Mouse (Mus musculus) kidney, embryonic 15.5 days (tissue): Measurements from ENCODE around the gene Tmed2. TPM values are rescaled to one million over a fixed set of nuclear protein-coding genes. Genes with fewer than 3 reads are reported as not detected.
"Not testable (repeated sequence)": the region's sequence is repeated elsewhere in the genome, so short reads cannot be mapped to it uniquely, and the experiment has no call there.

Source experiments
- ATAC-seq: fragments of 200-750 bp; cut with Nextera tagmentation; replicated peaks from 2 replicates; pipeline ENCODE4 v1.8.0; 2017; ENCODE audit warnings: moderate TSS enrichment; ENCODE audit not compliant: low FRiP score
- H3K27ac ChIP-seq: fragments of 300-500 bp; sonication (generic); 2 replicates; pipeline ENCODE4 v1.5.1; 2015; ENCODE audit warnings: mild to moderate bottlenecking, inconsistent platforms
- H3K27me3 ChIP-seq: fragments of 300-500 bp; sonication (generic); 2 replicates; pipeline ENCODE4 v1.6.1; 2015; ENCODE audit warnings: inconsistent platforms
- H3K36me3 ChIP-seq: fragments of 300-500 bp; sonication (generic); 2 replicates; pipeline ENCODE4 v1.6.1; 2015; ENCODE audit warnings: inconsistent platforms
- H3K4me1 ChIP-seq: fragments of 300-500 bp; sonication (generic); 2 replicates; pipeline ENCODE4 v1.6.1; 2015; ENCODE audit warnings: inconsistent platforms
- H3K4me2 ChIP-seq: fragments of 300-500 bp; sonication (generic); 2 replicates; pipeline ENCODE4 v1.6.1; 2015; ENCODE audit warnings: moderate library complexity, mild to moderate bottlenecking, inconsistent platforms
- H3K4me3 ChIP-seq: fragments of 300-500 bp; sonication (generic); replicated peaks from 2 replicates; pipeline ENCODE4 v1.5.1; 2015; ENCODE audit warnings: mild to moderate bottlenecking, inconsistent platforms
- H3K9ac ChIP-seq: fragments of 300-500 bp; sonication (generic); 2 replicates; pipeline ENCODE4 v1.6.1; 2015; ENCODE audit warnings: mild to moderate bottlenecking, inconsistent platforms
- H3K9me3 ChIP-seq: fragments of 300-500 bp; sonication (generic); replicated peaks from 2 replicates; pipeline ENCODE4 v1.6.1; 2016; ENCODE audit warnings: inconsistent platforms
- WGBS: fragments of 180-500 bp; shearing (Covaris S2); methylation state at CpG from one replicate; pipeline ENCODE4 v1.1.7; 2015; ENCODE audit warnings: mixed read lengths; 5-methylcytosine and 5-hydroxymethylcytosine counted together
- polyA plus RNA-seq: library from polyadenylated mRNA; unstranded; fragments of >200 nt; fragmentation: Nextera tagmentation; extraction: Ambion mirVana; gene quantifications from 2 replicates; pipeline ENCODE4 v1.2.1, GENCODE M21; 2015

Tmed2 gene
- polyA plus RNA-seq, 1 experiment from 2014 or later = 519 TPM

GRCm38 (mm10) chr5:124550737-124551136 is 10.2 kb downstream of the Tmed2 start:
- WGBS = 82% methylated on average over 4 of the region's 4 CpGs
- H3K4me3 ChIP-seq, H3K9ac ChIP-seq, H3K4me2 ChIP-seq, H3K27me3 ChIP-seq, H3K27ac ChIP-seq, H3K9me3 ChIP-seq, ATAC-seq: not testable (repeated sequence)
- peaks cover 52% of the 10 kb centered on the region for H3K36me3 ChIP-seq
- H3K4me1 ChIP-seq = peaks cover 14% of the 10 kb centered on the region

GRCm38 (mm10) chr5:124551349-124552093 is 11.0 kb downstream of the Tmed2 start:
- H3K4me1 ChIP-seq = peaks cover 14% of the 10 kb centered on the region
- H3K36me3 ChIP-seq = peaks cover 52% of the 10 kb centered on the region
- peak overlapping the region; percentile 77 for H3K4me2 ChIP-seq
- peak overlapping the region; percentile 77 for H3K4me3 ChIP-seq
- not testable (repeated sequence) for H3K27me3 ChIP-seq, H3K9me3 ChIP-seq, ATAC-seq
- peak overlapping the region; percentile 90 for H3K27ac ChIP-seq
- peak overlapping the region; percentile 61 for H3K9ac ChIP-seq
- WGBS = 31% methylated on average over 5 of the region's 5 CpGs

- no peak for ATAC-seq
- no peaks in the 10 kb centered on the region for H3K27me3 ChIP-seq
- H3K9ac ChIP-seq = peak overlapping the region; percentile 61
- H3K4me1 ChIP-seq = peaks cover 14% of the 10 kb centered on the region
- peak overlapping the region; percentile 90 for H3K27ac ChIP-seq
- peak overlapping the region; percentile 77 for H3K4me3 ChIP-seq
- H3K4me2 ChIP-seq = peak overlapping the region; percentile 77
- H3K36me3 ChIP-seq = peaks cover 52% of the 10 kb centered on the region
- WGBS = 3% methylated on average over 9 of the region's 9 CpGs
- H3K9me3 ChIP-seq = no peaks in the 10 kb centered on the region
Observed at GRCm38 (mm10) chr5:124552094-124552472, 11.6 kb downstream of the Tmed2 start.

GRCm38 (mm10) chr5:124552558-124553307 is 12.2 kb downstream of the Tmed2 start, which contains the start of gene Ddx55:
TSS of gene Ddx55 (plus strand) at chr5:124552864.
- H3K9me3 ChIP-seq = no peaks in the 10 kb centered on the region
- H3K9ac ChIP-seq = peak within 1 kb of the TSS; percentile 61
- ATAC-seq = peak; percentile 85
- no peaks in the 10 kb centered on the region for H3K27me3 ChIP-seq
- peaks cover 50% of the 10 kb centered on the region for H3K36me3 ChIP-seq
- H3K27ac ChIP-seq = peak within 1 kb of the TSS; percentile 90
- peaks cover 14% of the 10 kb centered on the region for H3K4me1 ChIP-seq
- H3K4me2 ChIP-seq = peak within 1 kb of the TSS; percentile 77
- peak within 1 kb of the TSS; percentile 77 for H3K4me3 ChIP-seq
- WGBS = under 1% methylated on average over 66 of the region's 66 CpGs

GRCm38 (mm10) chr5:124553607-124554006 is 13.1 kb downstream of the Tmed2 start:
- no peaks in the 10 kb centered on the region for H3K9me3 ChIP-seq
- no peak for ATAC-seq
- WGBS = 73% methylated on average over 6 of the region's 6 CpGs
- H3K36me3 ChIP-seq = peaks cover 50% of the 10 kb centered on the region
- H3K9ac ChIP-seq = no peak overlapping the region
- peaks cover 14% of the 10 kb centered on the region for H3K4me1 ChIP-seq
- H3K27ac ChIP-seq = no peak overlapping the region
- H3K4me2 ChIP-seq = peak overlapping the region; percentile 77
- peak overlapping the region; percentile 77 for H3K4me3 ChIP-seq
- no peaks in the 10 kb centered on the region for H3K27me3 ChIP-seq

- H3K9me3 ChIP-seq = no peaks in the 10 kb centered on the region
- H3K27ac ChIP-seq = no peak overlapping the region
- ATAC-seq = no peak
- peaks cover 62% of the 10 kb centered on the region for H3K36me3 ChIP-seq
- no peak overlapping the region for H3K4me2 ChIP-seq
- H3K9ac ChIP-seq = no peak overlapping the region
- WGBS = 69% methylated on average over 1 of the region's 1 CpGs
- no peak overlapping the region for H3K4me3 ChIP-seq
- H3K4me1 ChIP-seq = peaks cover 14% of the 10 kb centered on the region
- H3K27me3 ChIP-seq = no peaks in the 10 kb centered on the region
Observed at GRCm38 (mm10) chr5:124555145-124555544, 14.7 kb downstream of the Tmed2 start.

GRCm38 (mm10) chr5:124571068-124571467 is 30.6 kb downstream of the Tmed2 start:
- Histone ChIP-seq H3K4me2 (no peak overlapping the region), H3K4me1 (no peaks in the 10 kb centered on the region), H3K27me3 (no peaks in the 10 kb centered on the region), H3K4me3 (no peak overlapping the region), H3K36me3 (peaks cover 100% of the 10 kb centered on the region), H3K27ac (no peak overlapping the region), H3K9ac (no peak overlapping the region), H3K9me3 (no peaks in the 10 kb centered on the region)
- WGBS = 88% methylated on average over 12 of the region's 12 CpGs
- ATAC-seq = no peak

GRCm38 (mm10) chr5:124575467-124575866 is 35.0 kb downstream of the Tmed2 start:
- Histone ChIP-seq H3K9me3 (no peaks in the 10 kb centered on the region), H3K4me3 (no peak overlapping the region), H3K27me3 (no peaks in the 10 kb centered on the region), H3K36me3 (peaks cover 72% of the 10 kb centered on the region), H3K4me2 (no peak overlapping the region), H3K27ac (no peak overlapping the region), H3K9ac (no peak overlapping the region), H3K4me1 (peaks cover 20% of the 10 kb centered on the region)
- WGBS = 84% methylated on average over 7 of the region's 7 CpGs
- no peak for ATAC-seq

- H3K9me3 ChIP-seq = no peaks in the 10 kb centered on the region
- H3K36me3 ChIP-seq = peaks cover 60% of the 10 kb centered on the region
- H3K4me3 ChIP-seq = peak within 1 kb of the TSS; percentile 89
- peak within 1 kb of the TSS; percentile 80 for H3K9ac ChIP-seq
- peak within 1 kb of the TSS; percentile 69 for H3K4me2 ChIP-seq
- 1% methylated on average over 51 of the region's 51 CpGs for WGBS
- peak within 1 kb of the TSS; percentile 51 for H3K27ac ChIP-seq
- H3K4me1 ChIP-seq = peaks cover 24% of the 10 kb centered on the region
- H3K27me3 ChIP-seq = no peaks in the 10 kb centered on the region
- ATAC-seq = peak; percentile 93
Observed at GRCm38 (mm10) chr5:124578633-124579317, 38.3 kb downstream of the Tmed2 start, which contains the start of the genes Eif2b1 and Gtf2h3. TSS of gene Eif2b1 (minus strand) at chr5:124579131. TSS of gene Gtf2h3 (plus strand) at chr5:124579140.

GRCm38 (mm10) chr5:124582515-124582914 is 42.0 kb downstream of the Tmed2 start:
- Histone ChIP-seq H3K27me3 (no peaks in the 10 kb centered on the region), H3K4me2 (no peak overlapping the region), H3K27ac (no peak overlapping the region), H3K9ac (no peak overlapping the region), H3K4me1 (peaks cover 24% of the 10 kb centered on the region), H3K4me3 (no peak overlapping the region), H3K36me3 (peaks cover 58% of the 10 kb centered on the region), H3K9me3 (no peaks in the 10 kb centered on the region)
- 91% methylated on average over 5 of the region's 5 CpGs for WGBS
- ATAC-seq = no peak

- Histone ChIP-seq H3K4me3 (no peak overlapping the region), H3K4me1 (no peaks in the 10 kb centered on the region), H3K4me2 (no peak overlapping the region), H3K27me3 (no peaks in the 10 kb centered on the region), H3K36me3 (peaks cover 88% of the 10 kb centered on the region), H3K9ac (no peak overlapping the region), H3K9me3 (no peaks in the 10 kb centered on the region), H3K27ac (no peak overlapping the region)
- no peak for ATAC-seq
- WGBS = 100% methylated on average over 3 of the region's 3 CpGs
Observed at GRCm38 (mm10) chr5:124592768-124593167, 52.3 kb downstream of the Tmed2 start.
